Mouse (Mus musculus): ENCODE measurements around the gene Zfp365.
A peak's percentile ranks its signal among the peaks of the same experiment; 100 is the strongest.

Zfp365 gene

GRCm38 (mm10) chr10:67901179-67901578 lies 11.3 kb downstream of the Zfp365 start:
- DNase-seq = no peak

GRCm38 (mm10) chr10:67898949-67899675 lies 13.3 kb downstream of the Zfp365 start:
- no peak for DNase-seq

GRCm38 (mm10) chr10:67898355-67898935 lies 14.0 kb downstream of the Zfp365 start:
- DNase-seq = no peak

- DNase-seq = no peak
These were observed 15.2 kb downstream of the Zfp365 start for GRCm38 (mm10) chr10:67897281-67897680.

- no peak for DNase-seq
These were observed 17.8 kb downstream of the Zfp365 start for GRCm38 (mm10) chr10:67894683-67895082.

- DNase-seq = no peak
These were observed 18.4 kb downstream of the Zfp365 start for GRCm38 (mm10) chr10:67894059-67894458.

GRCm38 (mm10) chr10:67893226-67893625 lies 19.2 kb downstream of the Zfp365 start:
- no peak for DNase-seq

- DNase-seq = no peak
These were observed 21.3 kb downstream of the Zfp365 start for GRCm38 (mm10) chr10:67891126-67891525.

- no peak for DNase-seq
These were observed 24.5 kb downstream of the Zfp365 start for GRCm38 (mm10) chr10:67887971-67888370.

- no peak for DNase-seq
These were observed 31.8 kb downstream of the Zfp365 start for GRCm38 (mm10) chr10:67880692-67881091.

- peak; percentile 67 for DNase-seq
These were observed 40.7 kb downstream of the Zfp365 start for GRCm38 (mm10) chr10:67871811-67872210.

GRCm38 (mm10) chr10:67868234-67868633 lies 44.2 kb downstream of the Zfp365 start:
- DNase-seq = no peak

- no peak for DNase-seq
These were observed 46.6 kb downstream of the Zfp365 start for GRCm38 (mm10) chr10:67865841-67866240.

GRCm38 (mm10) chr10:67865063-67865462 lies 47.4 kb downstream of the Zfp365 start:
- no peak for DNase-seq

GRCm38 (mm10) chr10:67862331-67862730 lies 50.1 kb downstream of the Zfp365 start:
- DNase-seq = peak; percentile 37

GRCm38 (mm10) chr10:67858878-67859277 lies 53.6 kb downstream of the Zfp365 start:
- peak; percentile 79 for DNase-seq

GRCm38 (mm10) chr10:67857561-67857906 lies 54.9 kb downstream of the Zfp365 start:
- no peak for DNase-seq

- no peak for DNase-seq
These were observed 55.5 kb downstream of the Zfp365 start for GRCm38 (mm10) chr10:67856791-67857560.

GRCm38 (mm10) chr10:67855760-67856159 lies 56.7 kb downstream of the Zfp365 start:
- DNase-seq = no peak

GRCm38 (mm10) chr10:67852411-67852810 lies 60.1 kb downstream of the Zfp365 start:
- no peak for DNase-seq

GRCm38 (mm10) chr10:67851079-67851478 lies 61.4 kb downstream of the Zfp365 start:
- DNase-seq = no peak

GRCm38 (mm10) chr10:67846016-67846650 lies 66.3 kb downstream of the Zfp365 start:
- no peak for DNase-seq

GRCm38 (mm10) chr10:67841596-67841995 lies 70.9 kb downstream of the Zfp365 start:
- no peak for DNase-seq

Data from kidney, adult 9 months (tissue).